Mouse (Mus musculus) heart, embryonic 11.5 days (tissue): Measurements from ENCODE around the gene Gabrb3. TPM values are rescaled to one million over a fixed set of nuclear protein-coding genes. Genes with fewer than 3 reads are reported as not detected.

Experiments used
- ATAC-seq: fragments of 200-750 bp; cut with Nextera tagmentation; replicated peaks from 2 replicates; pipeline ENCODE4 v1.8.0; 2017; ENCODE audit warnings: moderate library complexity; ENCODE audit not compliant: insufficient number of reproducible peaks, low FRiP score, low TSS enrichment
- H3K27ac ChIP-seq: fragments of 300-500 bp; sonication (generic); 2 replicates; pipeline ENCODE4 v1.5.1; 2014; ENCODE audit warnings: mild to moderate bottlenecking, low read depth, low read length
- H3K27me3 ChIP-seq: fragments of 300-500 bp; sonication (generic); 2 replicates; pipeline ENCODE4 v1.6.1; 2014; ENCODE audit warnings: mild to moderate bottlenecking, low read length, mixed read lengths; ENCODE audit not compliant: control insufficient read depth, insufficient read depth
- H3K36me3 ChIP-seq: fragments of 300-500 bp; sonication (generic); 2 replicates; pipeline ENCODE4 v1.6.1; 2014; ENCODE audit warnings: mild to moderate bottlenecking, low read length, moderate library complexity, mixed read lengths; ENCODE audit not compliant: control insufficient read depth, insufficient read depth
- H3K4me1 ChIP-seq: fragments of 300-500 bp; sonication (generic); 2 replicates; pipeline ENCODE4 v1.6.1; 2014; ENCODE audit warnings: low read length; ENCODE audit not compliant: control insufficient read depth, insufficient read depth
- H3K4me2 ChIP-seq: fragments of 300-500 bp; sonication (generic); 2 replicates; pipeline ENCODE4 v1.6.1; 2014; ENCODE audit warnings: mild to moderate bottlenecking, moderate library complexity
- H3K4me3 ChIP-seq: fragments of 300-500 bp; sonication (generic); 2 replicates; pipeline ENCODE4 v1.5.1; 2014; ENCODE audit warnings: low read depth, low read length
- H3K9ac ChIP-seq: fragments of 300-500 bp; sonication (generic); 2 replicates; pipeline ENCODE4 v1.6.1; 2014; ENCODE audit warnings: mild to moderate bottlenecking, low read depth, low read length, moderate library complexity
- H3K9me3 ChIP-seq: fragments of 300-500 bp; sonication (generic); replicated peaks from 2 replicates; pipeline ENCODE4 v1.6.1; 2016; ENCODE audit warnings: low read length; ENCODE audit not compliant: control insufficient read depth
- WGBS: fragments of 180-500 bp; shearing (Covaris S2); extraction: QIAGEN DNeasy Blood & Tissue Kit; methylation state at CpG from one replicate; pipeline ENCODE4 v1.1.7; 2014; ENCODE audit not compliant: insufficient replicate concordance; 5-methylcytosine and 5-hydroxymethylcytosine counted together
- polyA plus RNA-seq: library from polyadenylated mRNA; unstranded; fragments of >200 nt; fragmentation: Nextera tagmentation; extraction: Ambion mirVana; gene quantifications from 2 replicates; pipeline ENCODE4 v1.2.1, GENCODE M21; 2014

Gabrb3 gene
- polyA plus RNA-seq, 1 experiment from 2014 or later, result 1.8 TPM

GRCm38 (mm10) chr7:57422675-57423074, 3.2 kb downstream of the Gabrb3 start:
- Histone ChIP-seq H3K9ac (no peak overlapping the region), H3K27ac (no peak overlapping the region), H3K4me3 (no peak overlapping the region), H3K36me3 (no peaks in the 10 kb centered on the region), H3K9me3 (no peaks in the 10 kb centered on the region), H3K4me2 (no peak overlapping the region), H3K4me1 (no peaks in the 10 kb centered on the region), H3K27me3 (no peaks in the 10 kb centered on the region)
- ATAC-seq, result no peak
- 80% methylated on average over 1 of the region's 1 CpGs for WGBS

GRCm38 (mm10) chr7:57448239-57448638, 28.7 kb downstream of the Gabrb3 start:
- H3K27me3 ChIP-seq, result no peaks in the 10 kb centered on the region
- H3K4me2 ChIP-seq, result no peak overlapping the region
- H3K4me1 ChIP-seq, result no peaks in the 10 kb centered on the region
- no peak overlapping the region for H3K9ac ChIP-seq
- no peak overlapping the region for H3K4me3 ChIP-seq
- no peak overlapping the region for H3K27ac ChIP-seq
- H3K9me3 ChIP-seq, result no peaks in the 10 kb centered on the region
- 70% methylated on average over 1 of the region's 1 CpGs for WGBS
- no peaks in the 10 kb centered on the region for H3K36me3 ChIP-seq
- ATAC-seq, result no peak

DNA sequence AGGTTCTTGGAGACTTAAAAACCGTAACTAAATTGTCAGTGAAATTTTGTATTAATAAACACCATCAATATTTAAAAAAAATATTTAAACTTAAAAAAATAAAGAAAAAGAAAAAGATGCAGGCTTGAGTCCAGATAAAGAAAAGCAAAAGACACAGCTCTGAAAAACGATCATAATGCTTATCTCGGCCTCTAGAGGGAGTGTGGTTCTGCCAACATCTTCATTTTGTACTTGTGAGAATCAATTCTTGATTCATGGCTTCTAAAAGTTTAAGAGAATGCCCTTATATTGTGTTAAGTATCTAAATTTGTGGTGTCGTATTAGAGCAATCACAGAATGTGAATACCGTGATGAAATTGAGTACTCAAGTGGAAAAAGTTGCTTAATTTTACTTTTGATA, 40.9 kb downstream of the Gabrb3 start:
- H3K4me3 ChIP-seq, result no peak overlapping the region
- no peaks in the 10 kb centered on the region for H3K36me3 ChIP-seq
- no peak overlapping the region for H3K9ac ChIP-seq
- no peaks in the 10 kb centered on the region for H3K27me3 ChIP-seq
- H3K4me1 ChIP-seq, result no peaks in the 10 kb centered on the region
- H3K27ac ChIP-seq, result no peak overlapping the region
- 61% methylated on average over 5 of the region's 5 CpGs for WGBS
- H3K9me3 ChIP-seq, result no peaks in the 10 kb centered on the region
- no peak overlapping the region for H3K4me2 ChIP-seq
- ATAC-seq, result no peak

- 79% methylated on average over 1 of the region's 1 CpGs for WGBS
Measured at GRCm38 (mm10) chr7:57471316-57471715, 51.8 kb downstream of the Gabrb3 start.

DNA sequence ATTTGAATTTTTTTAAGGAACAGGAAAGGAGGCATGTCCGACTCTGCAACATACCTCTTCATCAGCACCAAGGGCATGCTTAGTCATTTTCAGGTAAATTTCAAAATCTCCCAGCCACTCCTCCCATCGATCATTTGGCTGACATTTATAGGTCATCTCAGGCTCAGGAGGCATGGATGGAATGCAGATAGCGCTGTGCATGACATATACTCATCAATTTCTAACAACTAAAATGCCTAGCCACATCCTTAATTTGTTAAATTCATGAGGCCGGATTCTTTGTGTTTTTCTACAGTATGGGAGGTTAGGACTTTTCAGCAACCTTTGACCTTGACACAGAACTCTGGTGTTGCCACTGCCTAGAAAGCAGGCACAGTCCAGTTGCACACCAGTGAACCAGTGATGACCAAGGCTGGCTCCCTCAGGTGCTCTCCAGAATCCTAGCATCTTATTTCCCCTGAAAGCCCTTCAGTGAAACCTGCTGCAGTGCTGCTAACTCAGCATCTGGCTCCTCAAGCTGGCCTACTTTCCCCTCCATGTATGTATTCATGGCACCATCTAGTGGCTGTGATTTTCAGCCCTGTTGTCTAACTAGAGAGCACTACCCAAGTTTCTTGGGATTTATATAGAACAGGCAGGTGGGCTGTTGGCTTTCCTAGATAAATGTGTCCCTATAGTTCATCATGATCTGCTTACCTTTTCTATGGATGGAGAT, 54.5 kb downstream of the Gabrb3 start:
- Histone ChIP-seq H3K36me3 (no peaks in the 10 kb centered on the region), H3K4me1 (no peaks in the 10 kb centered on the region), H3K4me3 (no peak overlapping the region), H3K4me2 (no peak overlapping the region), H3K9me3 (no peaks in the 10 kb centered on the region), H3K27ac (no peak overlapping the region), H3K9ac (no peak overlapping the region), H3K27me3 (no peaks in the 10 kb centered on the region)
- WGBS, result 76% methylated on average over 4 of the region's 4 CpGs
- no peak for ATAC-seq

More at GRCm38 (mm10) chr7:57471316-57471715, 51.8 kb downstream of the Gabrb3 start:
- no peak overlapping the region for H3K4me2 ChIP-seq
- H3K4me3 ChIP-seq, result no peak overlapping the region
- no peaks in the 10 kb centered on the region for H3K4me1 ChIP-seq
- ATAC-seq, result no peak
- H3K27ac ChIP-seq, result no peak overlapping the region
- no peaks in the 10 kb centered on the region for H3K36me3 ChIP-seq
- H3K9me3 ChIP-seq, result no peaks in the 10 kb centered on the region
- no peaks in the 10 kb centered on the region for H3K27me3 ChIP-seq
- no peak overlapping the region for H3K9ac ChIP-seq

DNA sequence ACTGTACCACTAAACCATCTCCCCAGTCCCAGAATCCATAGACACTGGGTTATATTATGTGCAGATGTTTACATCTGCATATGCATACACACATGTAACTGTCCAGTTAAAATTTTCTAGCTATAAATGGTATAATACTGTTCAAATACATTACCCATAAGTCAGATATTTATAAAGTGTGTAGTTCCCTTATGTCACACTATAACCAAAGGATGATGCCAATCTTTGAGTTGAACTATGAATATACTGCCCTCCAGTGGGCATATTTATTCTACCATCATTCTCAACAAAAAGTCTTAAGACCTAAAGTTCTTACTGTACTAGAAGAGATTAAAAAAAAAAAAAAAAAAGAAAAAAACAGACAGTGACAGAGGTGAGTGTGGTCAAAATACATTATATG, 63.4 kb downstream of the Gabrb3 start:
- H3K4me2 ChIP-seq, result no peak overlapping the region
- H3K36me3 ChIP-seq, result no peaks in the 10 kb centered on the region
- H3K27me3 ChIP-seq, result no peaks in the 10 kb centered on the region
- H3K9me3 ChIP-seq, result no peaks in the 10 kb centered on the region
- H3K27ac ChIP-seq, result no peak overlapping the region
- no peaks in the 10 kb centered on the region for H3K4me1 ChIP-seq
- H3K9ac ChIP-seq, result no peak overlapping the region
- no peak overlapping the region for H3K4me3 ChIP-seq
- ATAC-seq, result no peak

- no peaks in the 10 kb centered on the region for H3K27me3 ChIP-seq
- ATAC-seq, result no peak
- H3K4me3 ChIP-seq, result no peak overlapping the region
- H3K9me3 ChIP-seq, result no peaks in the 10 kb centered on the region
- no peaks in the 10 kb centered on the region for H3K4me1 ChIP-seq
- WGBS, result 64% methylated on average over 6 of the region's 6 CpGs
- no peak overlapping the region for H3K4me2 ChIP-seq
- H3K27ac ChIP-seq, result no peak overlapping the region
- no peak overlapping the region for H3K9ac ChIP-seq
- H3K36me3 ChIP-seq, result no peaks in the 10 kb centered on the region
Measured at GRCm38 (mm10) chr7:57486907-57487306, 67.4 kb downstream of the Gabrb3 start.

GRCm38 (mm10) chr7:57491795-57492194, 72.3 kb downstream of the Gabrb3 start:
- Histone ChIP-seq H3K27me3 (no peaks in the 10 kb centered on the region), H3K9ac (no peak overlapping the region), H3K4me2 (no peak overlapping the region), H3K27ac (no peak overlapping the region), H3K9me3 (no peaks in the 10 kb centered on the region), H3K36me3 (no peaks in the 10 kb centered on the region), H3K4me1 (no peaks in the 10 kb centered on the region), H3K4me3 (no peak overlapping the region)
- ATAC-seq, result no peak
- WGBS, result 64% methylated on average over 4 of the region's 4 CpGs

GRCm38 (mm10) chr7:57502809-57503208, 83.3 kb downstream of the Gabrb3 start:
- H3K9ac ChIP-seq, result no peak overlapping the region
- no peak for ATAC-seq
- H3K27me3 ChIP-seq, result peaks cover 10% of the 10 kb centered on the region
- H3K4me3 ChIP-seq, result no peak overlapping the region
- no peak overlapping the region for H3K4me2 ChIP-seq
- H3K27ac ChIP-seq, result no peak overlapping the region
- H3K4me1 ChIP-seq, result no peaks in the 10 kb centered on the region
- H3K36me3 ChIP-seq, result no peaks in the 10 kb centered on the region
- no peaks in the 10 kb centered on the region for H3K9me3 ChIP-seq
- WGBS, result 75% methylated on average over 4 of the region's 4 CpGs
